Mouse (Mus musculus) myocyte (in vitro differentiated cells): ENCODE data around the gene Nmur2.

Source experiments
- MAX ChIP-seq: IDR thresholded peaks from one replicate; pipeline ENCODE4 v1.6.1; 2011; ENCODE audit warnings: low read depth, mild to moderate bottlenecking, control low read depth
- POLR2A ChIP-seq: IDR thresholded peaks from one replicate; pipeline ENCODE4 v1.6.1; 2011; ENCODE audit warnings: low read depth, mild to moderate bottlenecking, control low read depth, moderate library complexity; ENCODE audit not compliant: insufficient read length
- TCF12 ChIP-seq: IDR thresholded peaks from one replicate; pipeline ENCODE4 v1.6.1; 2011; ENCODE audit warnings: mild to moderate bottlenecking, control low read depth; ENCODE audit not compliant: poor library complexity, insufficient read depth, severe bottlenecking
- USF1 ChIP-seq: IDR thresholded peaks from one replicate; pipeline ENCODE4 v1.6.1; 2011; ENCODE audit warnings: low read depth, mild to moderate bottlenecking, control low read depth, moderate library complexity

GRCm38 (mm10) chr11:55991505-55992066 lies 49.2 kb downstream of the Nmur2 start:
- TF ChIP-seq POLR2A (no peak), TCF12 (no peak), USF1 (no peak), MAX (no peak)
